Mouse (Mus musculus): ENCODE results near the gene B4galnt3.

B4galnt3 gene

GRCm38 (mm10) chr6:120275301-120275700, 19.1 kb downstream of the B4galnt3 start:
- CTCF ChIA-PET, result no interaction called here

DNA sequence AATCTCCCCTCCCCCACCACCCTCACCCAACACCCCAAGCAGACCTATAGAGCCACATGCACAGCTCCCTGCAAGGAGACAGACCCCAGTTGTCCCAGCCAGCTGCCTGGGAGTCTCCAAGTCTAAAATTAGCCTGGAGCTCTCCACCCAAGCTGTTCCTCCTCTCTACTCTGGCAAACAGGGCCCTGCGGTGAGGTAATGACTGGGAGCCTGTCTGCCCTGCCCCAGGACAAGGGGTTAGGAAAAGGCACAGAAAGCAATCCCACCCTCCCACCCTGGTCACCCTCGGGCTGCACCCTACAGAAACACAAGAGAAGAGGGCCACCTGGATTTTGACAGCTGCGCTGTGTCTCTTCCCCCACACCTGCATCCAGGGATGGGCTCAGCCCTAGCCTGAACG, 19.5 kb downstream of the B4galnt3 start:
- CTCF ChIA-PET, result no interaction called here

GRCm38 (mm10) chr6:120274181-120274580, 20.2 kb downstream of the B4galnt3 start:
- CTCF ChIA-PET, result no interaction called here

- CTCF ChIA-PET, result interaction anchor here (0.6 kb wide), 1 partner anchor 521 kb away, joined by 3 read pairs; no protein-coding TSS in a partner anchor
Measured at GRCm38 (mm10) chr6:120264151-120264550, 30.2 kb downstream of the B4galnt3 start.

- CTCF ChIA-PET, result no interaction called here
Measured at GRCm38 (mm10) chr6:120263608-120264007, 30.8 kb downstream of the B4galnt3 start.

GRCm38 (mm10) chr6:120262886-120263531, 31.4 kb downstream of the B4galnt3 start:
- CTCF ChIA-PET, result no interaction called here

- CTCF ChIA-PET, result no interaction called here
Measured at GRCm38 (mm10) chr6:120259481-120259880, 34.9 kb downstream of the B4galnt3 start.

DNA sequence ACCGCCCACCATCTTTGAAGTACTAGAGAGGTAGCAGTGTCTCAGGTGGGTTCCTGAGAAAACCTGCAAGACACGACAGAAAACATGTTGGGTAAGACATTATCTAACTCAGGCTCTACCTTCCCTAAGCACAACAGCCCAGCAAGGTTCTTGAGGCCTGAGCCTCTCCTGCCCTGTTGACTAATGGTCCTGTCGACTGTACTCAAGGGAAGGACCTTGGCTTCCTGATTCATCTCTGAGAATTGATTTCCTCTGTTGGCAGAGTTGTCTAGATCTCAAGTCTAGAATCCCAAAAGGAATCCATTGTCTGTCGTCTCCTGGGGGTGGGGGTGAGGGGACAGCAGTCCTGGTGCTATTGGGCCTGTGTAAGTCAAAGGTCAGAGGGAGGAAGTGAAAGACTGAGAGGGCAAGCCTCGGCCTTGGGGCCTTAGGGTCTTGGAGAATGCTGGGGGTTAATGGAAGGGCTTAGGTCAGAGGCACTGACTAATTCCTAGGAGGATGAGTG, 37.9 kb downstream of the B4galnt3 start:
- CTCF ChIA-PET, result no interaction called here

GRCm38 (mm10) chr6:120255701-120256100, 38.7 kb downstream of the B4galnt3 start:
- CTCF ChIA-PET, result no interaction called here

GRCm38 (mm10) chr6:120255144-120255543, 39.2 kb downstream of the B4galnt3 start:
- CTCF ChIA-PET, result no interaction called here

- CTCF ChIA-PET, result no interaction called here
Measured at GRCm38 (mm10) chr6:120254640-120255039, 39.7 kb downstream of the B4galnt3 start.

GRCm38 (mm10) chr6:120252741-120253140, 41.6 kb downstream of the B4galnt3 start:
- CTCF ChIA-PET, result no interaction called here

DNA sequence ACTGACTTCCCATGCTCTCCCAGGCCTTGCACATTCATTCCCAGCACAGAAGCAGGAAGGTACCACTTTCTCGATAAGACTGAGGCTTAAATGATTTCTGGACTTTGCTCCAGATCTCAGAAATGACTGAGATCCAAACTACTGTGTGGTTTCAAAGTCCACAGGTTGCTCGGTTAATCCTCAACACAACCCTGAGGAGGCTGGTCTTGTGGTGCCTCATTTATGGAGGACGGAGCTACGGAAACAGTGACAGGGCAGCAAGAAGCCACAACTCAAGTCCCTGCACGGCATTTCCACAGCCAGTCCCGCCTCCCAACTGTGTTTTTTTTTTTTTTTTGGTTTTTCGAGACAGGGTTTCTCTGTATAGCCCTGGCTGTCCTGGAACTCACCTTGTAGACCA, 43.3 kb downstream of the B4galnt3 start:
- CTCF ChIA-PET, result no interaction called here

- CTCF ChIA-PET, result no interaction called here
Measured at GRCm38 (mm10) chr6:120249831-120250230, 44.5 kb downstream of the B4galnt3 start.

GRCm38 (mm10) chr6:120246676-120247075, 47.7 kb downstream of the B4galnt3 start:
- CTCF ChIA-PET, result no interaction called here

DNA sequence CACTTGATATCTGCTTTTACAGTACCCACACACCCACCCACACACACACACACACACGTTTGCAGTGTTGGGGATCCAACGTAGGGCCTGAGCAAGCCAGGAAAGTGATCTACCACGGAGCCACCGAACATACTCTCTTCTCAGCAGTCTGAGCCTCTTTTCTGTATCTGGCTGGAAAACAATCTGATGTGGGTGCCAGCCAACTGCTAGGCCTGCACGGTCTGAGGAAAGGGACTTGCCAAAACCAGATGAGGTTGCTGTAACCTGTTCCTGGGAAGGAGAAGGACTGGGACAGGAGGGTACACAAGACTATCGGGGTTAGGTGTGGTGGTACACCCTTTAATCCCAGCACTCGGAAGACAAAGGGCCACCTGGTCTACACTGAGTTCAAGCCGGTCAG, 51.1 kb downstream of the B4galnt3 start:
- CTCF ChIA-PET, result no interaction called here

DNA sequence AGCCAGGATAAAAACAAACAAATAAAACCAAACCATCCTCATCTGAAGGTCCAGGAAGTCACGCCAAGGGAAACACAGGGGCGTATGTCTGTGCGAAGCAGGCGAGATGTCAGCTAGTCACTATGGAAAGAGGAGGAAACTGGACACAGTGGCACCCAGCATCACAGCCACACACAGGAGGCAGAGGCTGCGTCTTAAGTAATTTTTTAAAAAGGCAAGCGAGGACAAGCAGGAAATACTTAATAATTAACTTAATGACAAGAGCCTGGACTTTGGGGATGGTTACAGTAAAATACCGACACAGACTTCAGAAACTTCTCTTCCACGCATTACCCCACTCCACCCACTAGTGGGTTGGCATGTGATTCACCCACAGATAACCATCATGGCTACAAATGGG, 51.8 kb downstream of the B4galnt3 start:
- CTCF ChIA-PET, result no interaction called here

GRCm38 (mm10) chr6:120241453-120241852, 52.9 kb downstream of the B4galnt3 start:
- CTCF ChIA-PET, result no interaction called here

GRCm38 (mm10) chr6:120240461-120240860, 53.9 kb downstream of the B4galnt3 start:
- CTCF ChIA-PET, result no interaction called here

DNA sequence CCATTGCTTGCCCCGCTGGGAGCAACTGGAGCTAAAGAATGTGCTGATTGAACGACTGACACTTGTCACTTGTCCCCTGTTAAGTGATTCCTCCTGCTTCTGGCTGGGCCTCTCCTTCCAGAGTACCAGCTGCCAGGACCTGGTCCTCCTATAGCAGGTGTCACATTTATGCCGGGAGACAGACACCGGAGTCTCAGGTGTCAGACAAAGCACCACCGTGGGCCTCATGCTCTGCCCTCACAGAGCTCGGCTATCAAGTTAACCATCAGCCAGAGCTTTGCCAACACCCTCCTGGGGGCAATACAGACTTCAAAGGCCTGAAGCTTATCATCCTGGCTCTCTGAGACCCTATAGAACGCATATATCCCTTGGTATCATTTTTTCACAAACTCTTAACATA, 58.5 kb downstream of the B4galnt3 start:
- CTCF ChIA-PET, result no interaction called here

DNA sequence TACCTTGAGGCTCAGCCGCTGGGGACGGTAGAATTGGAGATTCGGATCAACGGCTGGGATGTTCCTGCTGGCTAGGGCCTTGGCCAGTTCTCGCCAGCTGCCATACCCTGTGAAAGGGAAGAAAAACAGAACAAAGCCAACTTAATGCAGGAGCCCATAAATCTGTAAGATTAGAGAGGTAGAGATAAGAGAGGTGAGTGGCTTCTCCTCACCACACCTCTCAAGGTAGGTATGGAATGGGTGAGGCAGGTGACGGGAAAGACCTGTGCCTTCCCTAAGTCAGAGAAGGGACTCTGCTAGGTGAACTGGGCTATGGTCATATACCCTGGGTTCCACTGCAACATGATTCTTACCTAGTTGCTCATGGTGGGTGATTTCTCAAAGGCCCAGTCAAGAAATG, 61.5 kb downstream of the B4galnt3 start:
- CTCF ChIA-PET, result no interaction called here

DNA sequence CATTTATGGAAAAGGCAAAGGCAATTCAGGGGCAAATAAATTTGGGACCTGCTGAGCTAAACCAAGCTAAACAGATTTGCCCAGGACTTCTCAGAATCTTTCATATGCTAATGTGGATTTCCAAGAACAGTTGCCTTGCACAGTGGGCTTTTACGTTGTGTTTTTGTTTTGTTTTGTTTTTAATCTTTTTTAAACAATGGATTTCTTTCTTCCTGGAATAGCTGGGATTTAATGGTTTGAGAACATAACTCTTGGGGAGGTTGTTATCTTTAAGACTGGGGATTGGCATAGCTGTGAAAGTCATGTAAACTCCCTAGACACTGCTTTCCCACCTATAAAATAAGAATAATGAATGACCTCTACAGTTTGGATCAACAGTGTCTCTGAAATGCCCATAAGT, 63.9 kb downstream of the B4galnt3 start:
- CTCF ChIA-PET, result no interaction called here

GRCm38 (mm10) chr6:120229806-120230205, 64.6 kb downstream of the B4galnt3 start:
- CTCF ChIA-PET, result no interaction called here

DNA sequence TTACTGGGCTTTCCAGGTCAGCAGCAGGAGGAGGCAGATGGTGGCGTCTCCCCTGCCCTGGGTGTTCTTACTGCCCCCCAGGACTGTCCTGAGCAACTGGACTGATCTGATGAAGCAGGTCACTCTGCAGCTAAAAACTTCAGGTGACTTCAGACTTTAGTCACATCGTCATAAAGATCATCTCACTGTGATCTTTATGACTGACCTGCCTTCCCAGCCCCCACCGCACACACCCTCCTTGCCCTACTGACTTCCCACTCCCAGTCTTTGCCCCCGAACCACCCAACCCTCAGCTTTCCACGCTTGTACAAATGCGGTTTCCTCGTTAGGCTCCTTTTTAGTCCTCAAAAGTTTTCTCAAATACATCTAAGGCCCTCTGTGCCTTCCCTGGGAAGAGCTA, 67.3 kb downstream of the B4galnt3 start:
- CTCF ChIA-PET, result no interaction called here
